Mouse (Mus musculus): ENCODE measurements at regions not wholly inside any gene's neighbourhood (a gene's known extent, or its start where the extent isn't known, plus 50 kb on each side); places are given as distances from the start of the nearest gene placed in this dataset.

- no peak for ATAC-seq (ENCODE audit: low TSS enrichment)
These were observed 282.2 kb upstream of the Cdh6 start for GRCm38 (mm10) chr15:13455560-13456219.

- ATAC-seq (ENCODE audit: low TSS enrichment) = no peak
These were observed 276.9 kb upstream of the Cdh6 start for GRCm38 (mm10) chr15:13450385-13450784.

- ATAC-seq (ENCODE audit: low TSS enrichment) = no peak
These were observed 261.1 kb upstream of the Cdh6 start for GRCm38 (mm10) chr15:13434608-13435007.

- ATAC-seq (ENCODE audit: low TSS enrichment) = no peak
These were observed 259.5 kb upstream of the Cdh6 start for GRCm38 (mm10) chr15:13432971-13433370.

GRCm38 (mm10) chr15:13419616-13420015 lies 246.1 kb upstream of the Cdh6 start:
- ATAC-seq (ENCODE audit: low TSS enrichment) = no peak

GRCm38 (mm10) chr15:13410065-13410688 lies 236.7 kb upstream of the Cdh6 start:
- no peak for ATAC-seq (ENCODE audit: low TSS enrichment)

- ATAC-seq (ENCODE audit: low TSS enrichment) = no peak
These were observed 219.7 kb upstream of the Cdh6 start for GRCm38 (mm10) chr15:13393155-13393554.

GRCm38 (mm10) chr15:13391331-13391730 lies 217.9 kb upstream of the Cdh6 start:
- no peak for ATAC-seq (ENCODE audit: low TSS enrichment)

GRCm38 (mm10) chr15:13384815-13385214 lies 211.3 kb upstream of the Cdh6 start:
- 0 out of 2 replicates have a peak, but pooled peaks have one; percentile 31 for ATAC-seq (ENCODE audit: low TSS enrichment)

GRCm38 (mm10) chr15:13375590-13375989 lies 202.1 kb upstream of the Cdh6 start:
- ATAC-seq (ENCODE audit: low TSS enrichment) = peak; percentile 79

GRCm38 (mm10) chr15:13368799-13369198 lies 195.3 kb upstream of the Cdh6 start:
- ATAC-seq (ENCODE audit: low TSS enrichment) = no peak

- ATAC-seq (ENCODE audit: low TSS enrichment) = no peak
These were observed 193.9 kb upstream of the Cdh6 start for GRCm38 (mm10) chr15:13367291-13367954.

- peak; percentile 38; the same call in 1 of the 2 replicates for ATAC-seq (ENCODE audit: low TSS enrichment)
These were observed 193.1 kb upstream of the Cdh6 start for GRCm38 (mm10) chr15:13366606-13367005.

- no peak for ATAC-seq (ENCODE audit: low TSS enrichment)
These were observed 187.3 kb upstream of the Cdh6 start for GRCm38 (mm10) chr15:13360741-13361140.

GRCm38 (mm10) chr15:13359026-13359425 lies 185.6 kb upstream of the Cdh6 start:
- no peak for ATAC-seq (ENCODE audit: low TSS enrichment)

GRCm38 (mm10) chr15:13350321-13350720 lies 176.8 kb upstream of the Cdh6 start:
- no peak for ATAC-seq (ENCODE audit: low TSS enrichment)

GRCm38 (mm10) chr15:13336392-13336791 lies 162.9 kb upstream of the Cdh6 start:
- no peak for ATAC-seq (ENCODE audit: low TSS enrichment)

GRCm38 (mm10) chr15:13324439-13324838 lies 151.0 kb upstream of the Cdh6 start:
- ATAC-seq (ENCODE audit: low TSS enrichment) = no peak

GRCm38 (mm10) chr15:13320599-13321348 lies 147.3 kb upstream of the Cdh6 start:
- ATAC-seq (ENCODE audit: low TSS enrichment) = no peak

GRCm38 (mm10) chr15:13304562-13304961 lies 131.1 kb upstream of the Cdh6 start:
- ATAC-seq (ENCODE audit: low TSS enrichment) = peak; percentile 87

- ATAC-seq (ENCODE audit: low TSS enrichment) = peak; percentile 39; the same call in 1 of the 2 replicates
These were observed 130.0 kb upstream of the Cdh6 start for GRCm38 (mm10) chr15:13303456-13303855.

GRCm38 (mm10) chr15:13302672-13303071 lies 129.2 kb upstream of the Cdh6 start:
- ATAC-seq (ENCODE audit: low TSS enrichment) = no peak
